Mouse (Mus musculus) CD4-positive, CD25-positive, alpha-beta regulatory T cell, adult 4 months (primary cell): ENCODE measurements around the gene Arhgap15. TPM values are rescaled to one million over a fixed set of nuclear protein-coding genes. Genes with fewer than 3 reads are reported as not detected.

Experiments used
- polyA plus RNA-seq, 2 experiments: library from polyadenylated mRNA; unstranded; fragments of 100-300 nt; shearing (Covaris generic); gene quantifications; one replicate each; pipeline ENCODE4 v1.2.1; 2017

Arhgap15 gene
- polyA plus RNA-seq, 2 experiments from 2014 or later = 365 to 377 TPM

Other genes starting within 250 kb of the Arhgap15 start
- under 1 TPM; 0.57 to 1.00 TPM for gene Kynu, start 193.5 kb upstream of the Arhgap15 start, polyA plus RNA-seq